Mouse (Mus musculus) lung, embryonic 16.5 days (tissue): ENCODE measurements around the gene Plekhg5. TPM values are rescaled to one million over a fixed set of nuclear protein-coding genes. Genes with fewer than 3 reads are reported as not detected.

Experiments
- ATAC-seq: fragments of 200-750 bp; cut with Nextera tagmentation; 2 replicates; pipeline ENCODE4 v1.8.0; 2017; ENCODE audit warnings: low read depth, mild to moderate bottlenecking, moderate library complexity
- H3K27ac ChIP-seq: fragments of 300-500 bp; sonication (generic); 2 replicates; pipeline ENCODE4 v1.5.1; 2014; ENCODE audit warnings: mild to moderate bottlenecking, control low read depth, low read length
- H3K27me3 ChIP-seq: fragments of 300-500 bp; sonication (generic); 2 replicates; pipeline ENCODE4 v1.6.1; 2014; ENCODE audit warnings: low read depth, low read length, mixed read lengths; ENCODE audit not compliant: control insufficient read depth, insufficient read depth
- H3K36me3 ChIP-seq: fragments of 300-500 bp; sonication (generic); 2 replicates; pipeline ENCODE4 v1.6.1; 2014; ENCODE audit warnings: low read length; ENCODE audit not compliant: control insufficient read depth, insufficient read depth
- H3K4me1 ChIP-seq: fragments of 300-500 bp; sonication (generic); replicated peaks from 2 replicates; pipeline ENCODE4 v1.6.1; 2014; ENCODE audit warnings: low read length, mixed read lengths; ENCODE audit not compliant: control insufficient read depth, insufficient read depth
- H3K4me2 ChIP-seq: fragments of 300-500 bp; sonication (generic); 2 replicates; pipeline ENCODE4 v1.6.1; 2014; ENCODE audit warnings: low read depth, low read length, control low read depth
- H3K4me3 ChIP-seq: fragments of 300-500 bp; sonication (generic); 2 replicates; pipeline ENCODE4 v1.5.1; 2014; ENCODE audit warnings: mild to moderate bottlenecking, low read length, control low read depth
- H3K9ac ChIP-seq: fragments of 300-500 bp; sonication (generic); 2 replicates; pipeline ENCODE4 v1.6.1; 2014; ENCODE audit warnings: low read length, control low read depth
- H3K9me3 ChIP-seq: fragments of 300-500 bp; sonication (generic); 2 replicates; pipeline ENCODE4 v1.6.1; 2016; ENCODE audit warnings: low read length; ENCODE audit not compliant: control insufficient read depth
- WGBS: fragments of 180-500 bp; shearing (Covaris S2); extraction: QIAGEN DNeasy Blood & Tissue Kit; methylation state at CpG from one replicate; pipeline ENCODE4 v1.1.7; 2014; 5-methylcytosine and 5-hydroxymethylcytosine counted together
- polyA plus RNA-seq: library from polyadenylated mRNA; unstranded; fragments of >200 nt; fragmentation: Nextera tagmentation; extraction: Ambion mirVana; gene quantifications from 2 replicates; pipeline ENCODE4 v1.2.1, GENCODE M21; 2015

Plekhg5 gene
- polyA plus RNA-seq, 1 experiment from 2014 or later, result 23.3 TPM

- H3K9ac ChIP-seq, result no peak overlapping the region
- peaks cover 16% of the 10 kb centered on the region for H3K27me3 ChIP-seq
- no peak overlapping the region for H3K4me2 ChIP-seq
- no peaks in the 10 kb centered on the region for H3K36me3 ChIP-seq
- no peaks in the 10 kb centered on the region for H3K9me3 ChIP-seq
- no peak overlapping the region for H3K4me3 ChIP-seq
- H3K27ac ChIP-seq, result no peak overlapping the region
- no peaks in the 10 kb centered on the region for H3K4me1 ChIP-seq
- 60% methylated on average over 11 of the region's 11 CpGs for WGBS
- ATAC-seq, result 0 out of 2 replicates have a peak, but pooled peaks have one; percentile 26
Measured at GRCm38 (mm10) chr4:152146033-152146827, 73.9 kb downstream of the Plekhg5 start.

GRCm38 (mm10) chr4:152150546-152150945 lies 78.2 kb downstream of the Plekhg5 start:
- 67% methylated on average over 4 of the region's 4 CpGs for WGBS
- H3K27me3 ChIP-seq, result peaks cover 42% of the 10 kb centered on the region

GRCm38 (mm10) chr4:152151451-152151965 lies 79.2 kb downstream of the Plekhg5 start:
- Histone ChIP-seq H3K9ac (peak overlapping the region; percentile 46), H3K27me3 (peaks cover 44% of the 10 kb centered on the region), H3K4me3 (peak overlapping the region; percentile 47), H3K27ac (no peak overlapping the region), H3K9me3 (no peaks in the 10 kb centered on the region), H3K4me1 (peaks cover 12% of the 10 kb centered on the region), H3K4me2 (peak overlapping the region; percentile 80), H3K36me3 (no peaks in the 10 kb centered on the region)
- no peak for ATAC-seq
- 22% methylated on average over 7 of the region's 7 CpGs for WGBS

More at GRCm38 (mm10) chr4:152150546-152150945, 78.2 kb downstream of the Plekhg5 start:
- no peak for ATAC-seq
- H3K4me2 ChIP-seq, result no peak overlapping the region
- H3K9me3 ChIP-seq, result no peaks in the 10 kb centered on the region
- no peaks in the 10 kb centered on the region for H3K36me3 ChIP-seq
- no peak overlapping the region for H3K4me3 ChIP-seq
- H3K9ac ChIP-seq, result no peak overlapping the region
- H3K4me1 ChIP-seq, result peaks cover 12% of the 10 kb centered on the region
- H3K27ac ChIP-seq, result no peak overlapping the region

- no peaks in the 10 kb centered on the region for H3K9me3 ChIP-seq
- WGBS, result 1% methylated on average over 55 of the region's 57 CpGs
- H3K9ac ChIP-seq, result peak within 1 kb of the TSS; percentile 46
- H3K4me1 ChIP-seq, result peaks cover 12% of the 10 kb centered on the region
- no peaks in the 10 kb centered on the region for H3K36me3 ChIP-seq
- no peak within 1 kb of the TSS for H3K27ac ChIP-seq
- H3K27me3 ChIP-seq, result peaks cover 47% of the 10 kb centered on the region
- H3K4me3 ChIP-seq, result peak within 1 kb of the TSS; percentile 47
- peak within 1 kb of the TSS; percentile 80 for H3K4me2 ChIP-seq
- ATAC-seq, result peak; percentile 94
Measured at GRCm38 (mm10) chr4:152151966-152152544, 79.8 kb downstream of the Plekhg5 start, which contains the start of gene Espn. Gene Espn (minus strand): TSS chr4:152152371.

- 2% methylated on average over 23 of the region's 23 CpGs for WGBS
- H3K27ac ChIP-seq, result no peak overlapping the region; the same call in 1 of the 2 replicates
- ATAC-seq, result peak; percentile 47
- H3K36me3 ChIP-seq, result no peaks in the 10 kb centered on the region
- peak overlapping the region; percentile 25 for H3K4me3 ChIP-seq
- H3K9ac ChIP-seq, result peak overlapping the region; percentile 30; the same call in 1 of the 2 replicates
- peak overlapping the region; percentile 49 for H3K4me2 ChIP-seq
- H3K27me3 ChIP-seq, result peaks cover 64% of the 10 kb centered on the region
- H3K4me1 ChIP-seq, result peaks cover 12% of the 10 kb centered on the region
- H3K9me3 ChIP-seq, result no peaks in the 10 kb centered on the region
Measured at GRCm38 (mm10) chr4:152153771-152154177, 81.5 kb downstream of the Plekhg5 start.

GRCm38 (mm10) chr4:152155019-152155418 lies 82.7 kb downstream of the Plekhg5 start:
- no peak for ATAC-seq
- H3K27ac ChIP-seq, result no peak overlapping the region
- no peak overlapping the region for H3K9ac ChIP-seq
- 54% methylated on average over 4 of the region's 4 CpGs for WGBS
- H3K4me3 ChIP-seq, result no peak overlapping the region
- no peaks in the 10 kb centered on the region for H3K36me3 ChIP-seq
- peaks cover 72% of the 10 kb centered on the region for H3K27me3 ChIP-seq
- H3K4me2 ChIP-seq, result no peak overlapping the region
- H3K4me1 ChIP-seq, result peaks cover 14% of the 10 kb centered on the region
- H3K9me3 ChIP-seq, result no peaks in the 10 kb centered on the region

GRCm38 (mm10) chr4:152157779-152158584 lies 85.7 kb downstream of the Plekhg5 start:
- H3K4me1 ChIP-seq, result peaks cover 6% of the 10 kb centered on the region
- no peaks in the 10 kb centered on the region for H3K9me3 ChIP-seq
- H3K27ac ChIP-seq, result no peak overlapping the region
- no peak overlapping the region for H3K9ac ChIP-seq
- H3K4me3 ChIP-seq, result peak overlapping the region; percentile 28
- H3K36me3 ChIP-seq, result no peaks in the 10 kb centered on the region
- whole genome bisulfite sequencing, result 14% methylated on average over 21 of the region's 21 CpGs
- peak overlapping the region; percentile 38 for H3K4me2 ChIP-seq
- H3K27me3 ChIP-seq, result peaks cover 62% of the 10 kb centered on the region
- ATAC-seq, result no peak

GRCm38 (mm10) chr4:152158585-152159284 lies 86.4 kb downstream of the Plekhg5 start, which contains the start of gene Hes2:
Gene Hes2 (plus strand): TSS chr4:152158867.
- H3K27ac ChIP-seq, result no peak within 1 kb of the TSS
- peak; percentile 26; the same call in 1 of the 2 replicates for ATAC-seq
- no peaks in the 10 kb centered on the region for H3K36me3 ChIP-seq
- peak within 1 kb of the TSS; percentile 28 for H3K4me3 ChIP-seq
- peaks cover 2% of the 10 kb centered on the region for H3K4me1 ChIP-seq
- H3K9me3 ChIP-seq, result no peaks in the 10 kb centered on the region
- H3K27me3 ChIP-seq, result peaks cover 57% of the 10 kb centered on the region
- peak within 1 kb of the TSS; percentile 38 for H3K4me2 ChIP-seq
- H3K9ac ChIP-seq, result no peak within 1 kb of the TSS
- WGBS, result 4% methylated on average over 35 of the region's 35 CpGs
